In genomic region chr7:105641936-105642335, GRCm38 (mm10) we compare ENCODE assay signal across 9 mouse cellular contexts. TPM values are rescaled to one million over a fixed set of nuclear protein-coding genes. Genes with fewer than 3 reads are reported as not detected.
DNase-seq lines count a peak whose midpoint lies in the region; ATAC-seq lines count a peak whose summit lies in the region.
"Had no signal": no experiment of that assay in that cellular context is flagged by ENCODE, and none has a peak within 500 bp of the region (broad histone marks: within the 10 kb centered on the region; RNA-seq: fewer than 3 reads in every experiment).

No protein-coding gene starts in this region.

- H3K9me3 ChIP-seq in forebrain, embryonic 13.5 days (replicated peaks), result no peaks in the 10 kb centered on the region
- H3K9me3 ChIP-seq in forebrain, embryonic 14.5 days (replicated peaks; ENCODE audit: control insufficient read depth, low read length), result no peaks in the 10 kb centered on the region
- H3K9me3 ChIP-seq in neural tube, embryonic 12.5 days, result no peaks in the 10 kb centered on the region
- no peaks in the 10 kb centered on the region for H3K9me3 ChIP-seq in liver, embryonic 13.5 days (replicated peaks)

- peaks cover 23% of the 10 kb centered on the region for H3K36me3 ChIP-seq in forebrain, embryonic 13.5 days (ENCODE audit: poor library complexity, severe bottlenecking)
- H3K36me3 ChIP-seq in forebrain, embryonic 14.5 days (ENCODE audit: control insufficient read depth, insufficient read depth, low read length), result peaks cover 18% of the 10 kb centered on the region
- peaks cover 20% of the 10 kb centered on the region for H3K36me3 ChIP-seq in neural tube, embryonic 12.5 days
- H3K36me3 ChIP-seq in liver, embryonic 13.5 days, result peaks cover 27% of the 10 kb centered on the region

- intact Hi-C loops in left cerebral cortex, postnatal 4 days (cut with DNase I), result no loop called here

- no peak overlapping the region for H3K4me3 ChIP-seq in forebrain, embryonic 13.5 days
- H3K4me3 ChIP-seq in forebrain, embryonic 14.5 days (ENCODE audit: low read depth, low read length), result no peak overlapping the region
- no peak overlapping the region for H3K4me3 ChIP-seq in neural tube, embryonic 12.5 days
- H3K4me3 ChIP-seq in liver, embryonic 13.5 days (replicated peaks), result peak overlapping the region; percentile 81

- no peak overlapping the region for H3K27ac ChIP-seq in forebrain, embryonic 13.5 days
- H3K27ac ChIP-seq in forebrain, embryonic 14.5 days (ENCODE audit: low read depth, low read length), result no peak overlapping the region; the same call in 1 of the 2 replicates
- no peak overlapping the region for H3K27ac ChIP-seq in neural tube, embryonic 12.5 days
- H3K27ac ChIP-seq in liver, embryonic 13.5 days, result 0 out of 2 replicates have a peak overlapping the region, but pooled peaks have one; percentile 19

- H3K9ac ChIP-seq in forebrain, embryonic 13.5 days, result 0 out of 2 replicates have a peak overlapping the region, but pooled peaks have one; percentile 92
- no peak overlapping the region for H3K9ac ChIP-seq in forebrain, embryonic 14.5 days (ENCODE audit: low read length)
- H3K9ac ChIP-seq in neural tube, embryonic 12.5 days, result no peak overlapping the region
- H3K9ac ChIP-seq in liver, embryonic 13.5 days, result peak overlapping the region; percentile 85

- no peak for ATAC-seq in forebrain, embryonic 13.5 days
- no peak for ATAC-seq in forebrain, embryonic 14.5 days
- ATAC-seq in neural tube, embryonic 12.5 days (ENCODE audit: low FRiP score, low read depth), result no peak
- no peak for ATAC-seq in liver, embryonic 13.5 days (ENCODE audit: low read depth)

- peak overlapping the region; percentile 98; the same call in 1 of the 2 replicates for H3K4me2 ChIP-seq in forebrain, embryonic 13.5 days
- no peak overlapping the region for H3K4me2 ChIP-seq in forebrain, embryonic 14.5 days (ENCODE audit: low read length)
- peak overlapping the region; percentile 77 for H3K4me2 ChIP-seq in neural tube, embryonic 12.5 days (replicated peaks)
- H3K4me2 ChIP-seq in liver, embryonic 13.5 days, result peak overlapping the region; percentile 81

- WGBS in forebrain, embryonic 13.5 days, result 82% methylated on average over 3 of the region's 3 CpGs
- 75% methylated on average over 3 of the region's 3 CpGs for WGBS in forebrain, embryonic 14.5 days
- WGBS in neural tube, embryonic 12.5 days, result 49% methylated on average over 3 of the region's 3 CpGs
- WGBS in liver, embryonic 13.5 days (ENCODE audit: insufficient replicate concordance), result 58% methylated on average over 3 of the region's 3 CpGs

- no peak for DNase-seq in forebrain, embryonic 14.5 days (ENCODE audit: low spot score)
- no peak for DNase-seq in neural tube, embryonic 10.5 days (ENCODE audit: extremely low spot score, low spot score)
- DNase-seq in liver, embryonic 13.5 days, result no peak
- no peak for DNase-seq in left cerebral cortex, postnatal 4 days
- DNase-seq in spleen, postnatal 36 days (ENCODE audit: low spot score in 2 of 2), result no peak
- no peak for DNase-seq in urinary bladder, adult 18-20 months (ENCODE audit: low spot score in 2 of 2)
- DNase-seq: lung, postnatal 14 days had no signal

- H3K4me1 ChIP-seq in forebrain, embryonic 13.5 days, result peaks cover 22% of the 10 kb centered on the region
- H3K4me1 ChIP-seq in forebrain, embryonic 14.5 days (ENCODE audit: control insufficient read depth, insufficient read depth, low read length), result peaks cover 11% of the 10 kb centered on the region
- H3K4me1 ChIP-seq in neural tube, embryonic 12.5 days, result peaks cover 22% of the 10 kb centered on the region
- H3K4me1 ChIP-seq in liver, embryonic 13.5 days (replicated peaks), result peaks cover 30% of the 10 kb centered on the region

- no peaks in the 10 kb centered on the region for H3K27me3 ChIP-seq in forebrain, embryonic 13.5 days
- H3K27me3 ChIP-seq in forebrain, embryonic 14.5 days (replicated peaks; ENCODE audit: control insufficient read depth, insufficient read depth, low read length), result no peaks in the 10 kb centered on the region
- no peaks in the 10 kb centered on the region for H3K27me3 ChIP-seq in neural tube, embryonic 12.5 days (replicated peaks)
- no peaks in the 10 kb centered on the region for H3K27me3 ChIP-seq in liver, embryonic 13.5 days

RNA-seq across cellular contexts. Expression of gene Gm45799, which starts 1.6 kb away (rescaled TPM):
- polyA plus RNA-seq in forebrain, embryonic 13.5 days (2015; fragmentation: Nextera tagmentation; extraction: Ambion mirVana), result 7.7 and 17.8 TPM in 2 replicates
- 17.4 and 25.0 TPM in 2 replicates for polyA plus RNA-seq in forebrain, embryonic 14.5 days (2014; fragmentation: Nextera tagmentation; extraction: Ambion mirVana)
- 15.5 and 16.6 TPM in 2 replicates for polyA plus RNA-seq in neural tube, embryonic 12.5 days (2016; fragmentation: Nextera tagmentation; extraction: Ambion mirVana)
- 6.2 and 34.2 TPM in 2 replicates for polyA plus RNA-seq in liver, embryonic 13.5 days (2015; fragmentation: Nextera tagmentation; extraction: Ambion mirVana)
- 1 to 10 TPM; 8.9 to 9.1 TPM for total RNA-seq in left cerebral cortex, postnatal 4 days (2021)

RNA-seq across cellular contexts. Expression of gene Arfip2, which starts 1.7 kb away (rescaled TPM):
- 76.1 and 76.4 TPM in 2 replicates for polyA plus RNA-seq in forebrain, embryonic 13.5 days (2015; fragmentation: Nextera tagmentation; extraction: Ambion mirVana)
- 92.9 and 97.6 TPM in 2 replicates for polyA plus RNA-seq in forebrain, embryonic 14.5 days (2014; fragmentation: Nextera tagmentation; extraction: Ambion mirVana)
- 76.9 and 77.5 TPM in 2 replicates for polyA plus RNA-seq in neural tube, embryonic 12.5 days (2016; fragmentation: Nextera tagmentation; extraction: Ambion mirVana)
- 15.7 and 19.7 TPM in 2 replicates for polyA plus RNA-seq in liver, embryonic 13.5 days (2015; fragmentation: Nextera tagmentation; extraction: Ambion mirVana)
- 10 to 100 TPM; 77.0 to 77.8 TPM for total RNA-seq in left cerebral cortex, postnatal 4 days (2021)

RNA-seq across cellular contexts. Expression of gene Timm10b, which starts 2.1 kb away (rescaled TPM):
- 154 and 163 TPM in 2 replicates for polyA plus RNA-seq in forebrain, embryonic 13.5 days (2015; fragmentation: Nextera tagmentation; extraction: Ambion mirVana)
- 137 and 144 TPM in 2 replicates for polyA plus RNA-seq in forebrain, embryonic 14.5 days (2014; fragmentation: Nextera tagmentation; extraction: Ambion mirVana)
- polyA plus RNA-seq in neural tube, embryonic 12.5 days (2016; fragmentation: Nextera tagmentation; extraction: Ambion mirVana), result 140 and 160 TPM in 2 replicates
- polyA plus RNA-seq in liver, embryonic 13.5 days (2015; fragmentation: Nextera tagmentation; extraction: Ambion mirVana), result 131 and 135 TPM in 2 replicates
- total RNA-seq in left cerebral cortex, postnatal 4 days (2021), result 10 to 100 TPM; 63.7 to 70.1 TPM

RNA-seq across cellular contexts. Expression of gene Trim3, which starts 8.6 kb away (rescaled TPM):
- 45.0 and 51.6 TPM in 2 replicates for polyA plus RNA-seq in forebrain, embryonic 13.5 days (2015; fragmentation: Nextera tagmentation; extraction: Ambion mirVana)
- 41.0 and 52.4 TPM in 2 replicates for polyA plus RNA-seq in forebrain, embryonic 14.5 days (2014; fragmentation: Nextera tagmentation; extraction: Ambion mirVana)
- polyA plus RNA-seq in neural tube, embryonic 12.5 days (2016; fragmentation: Nextera tagmentation; extraction: Ambion mirVana), result 64.4 and 74.5 TPM in 2 replicates
- polyA plus RNA-seq in liver, embryonic 13.5 days (2015; fragmentation: Nextera tagmentation; extraction: Ambion mirVana), result 3.7 and 3.8 TPM in 2 replicates
- total RNA-seq in left cerebral cortex, postnatal 4 days (2021), result 100 to 1,000 TPM; 167 to 168 TPM

RNA-seq across cellular contexts. Expression of gene Dnhd1, which starts 8.7 kb away (rescaled TPM):
- 0.98 and 1.0 TPM in 2 replicates for polyA plus RNA-seq in forebrain, embryonic 13.5 days (2015; fragmentation: Nextera tagmentation; extraction: Ambion mirVana)
- 0.96 and 1.1 TPM in 2 replicates for polyA plus RNA-seq in forebrain, embryonic 14.5 days (2014; fragmentation: Nextera tagmentation; extraction: Ambion mirVana)
- polyA plus RNA-seq in neural tube, embryonic 12.5 days (2016; fragmentation: Nextera tagmentation; extraction: Ambion mirVana), result 1.4 and 1.5 TPM in 2 replicates
- polyA plus RNA-seq in liver, embryonic 13.5 days (2015; fragmentation: Nextera tagmentation; extraction: Ambion mirVana), result 0.06 and 0.12 TPM in 2 replicates
- total RNA-seq in left cerebral cortex, postnatal 4 days (2021), result 1 to 10 TPM; 4.1 to 4.8 TPM

Comparison
In these comparisons a context has a peak if more than half of its experiments do, and no peak if none do; other contexts are left out.
1. H3K9ac ChIP-seq: peak in forebrain, embryonic 13.5 days (single experiment) and liver, embryonic 13.5 days (single experiment); none in forebrain, embryonic 14.5 days (single experiment) and neural tube, embryonic 12.5 days (single experiment).